7 mouse cellular contexts compared by ENCODE assay signal in the genomic region with DNA sequence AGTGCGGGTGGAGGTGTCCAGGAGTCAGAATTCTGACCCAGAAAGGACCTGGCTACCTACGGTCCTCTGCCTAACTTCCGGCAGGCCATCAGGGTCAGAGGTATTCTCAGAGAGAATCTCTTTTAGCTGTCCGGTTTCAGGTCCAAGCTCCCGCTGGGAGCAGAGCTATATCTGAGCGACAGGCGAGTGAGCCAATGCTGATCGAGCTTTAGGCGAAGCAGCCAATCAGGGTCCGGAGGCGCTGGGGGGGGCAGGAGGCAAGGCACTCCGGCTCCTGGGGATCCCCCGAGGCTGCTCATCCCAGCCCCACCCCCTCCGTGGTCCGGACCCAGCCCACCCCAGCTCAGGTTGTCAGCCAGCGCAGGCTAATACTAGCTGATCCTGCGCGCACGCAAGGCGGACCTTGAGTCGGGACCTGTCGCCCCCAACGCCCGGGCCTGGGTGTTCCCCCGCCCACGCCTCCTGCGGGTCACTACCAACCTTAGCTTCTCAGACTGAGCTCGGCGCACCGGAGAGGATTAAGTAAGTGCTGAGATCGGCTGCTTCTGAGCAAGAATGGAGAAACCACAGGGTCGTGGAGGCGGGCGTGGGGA. TPM values are rescaled to one million over a fixed set of nuclear protein-coding genes. Genes with fewer than 3 reads are reported as not detected.
DNase-seq lines count a peak whose midpoint lies in the region; ATAC-seq and TF ChIP-seq lines count a peak whose summit lies in the region.

6430571L13Rik (plus strand) TSS at position 336 of the 593 bp plus-strand sequence.

- peak within 1 kb of the TSS; percentile 81 for H3K4me2 ChIP-seq in intestine, embryonic 15.5 days (replicated peaks)

- peak within 1 kb of the TSS; percentile 50 for H3K9ac ChIP-seq in intestine, embryonic 15.5 days

- no peaks in the 10 kb centered on the region for H3K36me3 ChIP-seq in intestine, embryonic 15.5 days
- no peaks in the 10 kb centered on the region for H3K36me3 ChIP-seq in midbrain, embryonic 10.5 days

- TF ChIP-seq CTCF in cortical plate, adult 2 months (IDR thresholded peaks at IDR 0.05; ENCODE audit: extremely low read depth, insufficient read depth, low read length): no peak

- H3K4me1 ChIP-seq in cortical plate, adult 2 months (ENCODE audit: control insufficient read depth, insufficient read depth, low read length): peaks cover 5% of the 10 kb centered on the region
- H3K4me1 ChIP-seq in intestine, embryonic 15.5 days (replicated peaks): 0 out of 2 replicates have a peak, but pooled peaks cover 15% of the 10 kb centered on the region
- peaks cover 44% of the 10 kb centered on the region for H3K4me1 ChIP-seq in midbrain, embryonic 10.5 days

- H3K4me3 ChIP-seq in cortical plate, adult 2 months (ENCODE audit: insufficient read depth, low read length): peak within 1 kb of the TSS; percentile 67
- peak within 1 kb of the TSS; percentile 55 for H3K4me3 ChIP-seq in intestine, embryonic 15.5 days (replicated peaks)
- H3K4me3 ChIP-seq in midbrain, embryonic 10.5 days: peak within 1 kb of the TSS; percentile 80

- H3K27ac ChIP-seq in cortical plate, adult 2 months (ENCODE audit: insufficient read depth, low read length): no peak within 1 kb of the TSS
- no peak within 1 kb of the TSS for H3K27ac ChIP-seq in intestine, embryonic 15.5 days
- peak within 1 kb of the TSS; percentile 84 for H3K27ac ChIP-seq in midbrain, embryonic 10.5 days (replicated peaks)

- DNase-seq in adipocyte (ENCODE audit: low spot score): peak; percentile 89
- DNase-seq in gastrocnemius, postnatal 25 days: peak; percentile 95
- peak; percentile 91 to 95 for DNase-seq in left cerebral cortex, postnatal 25 days (ENCODE audit: low spot score in 2 of 2)
- peak; percentile 94 for DNase-seq in midbrain, embryonic 10.5 days (ENCODE audit: low spot score)
- peak; percentile 96 for DNase-seq in right cerebral cortex, postnatal 4 days

- no peak for TF ChIP-seq POLR2A in cortical plate, adult 2 months (IDR thresholded peaks at IDR 0.05; ENCODE audit: extremely low read depth, insufficient read depth, low read length)

- intact Hi-C loops in left cerebral cortex, postnatal 25 days (cut with DNase I): no loop called here

- under 1% methylated on average over 34 of the region's 34 CpGs for WGBS in intestine, embryonic 15.5 days
- under 1% methylated on average over 34 of the region's 34 CpGs for WGBS in midbrain, embryonic 10.5 days

- no peaks in the 10 kb centered on the region for H3K9me3 ChIP-seq in intestine, embryonic 15.5 days
- no peaks in the 10 kb centered on the region for H3K9me3 ChIP-seq in midbrain, embryonic 10.5 days (replicated peaks)

- no peaks in the 10 kb centered on the region for H3K27me3 ChIP-seq in intestine, embryonic 15.5 days (replicated peaks)
- peaks cover 30% of the 10 kb centered on the region for H3K27me3 ChIP-seq in midbrain, embryonic 10.5 days (ENCODE audit: low read depth, poor library complexity, severe bottlenecking)

- ATAC-seq in intestine, embryonic 15.5 days: peak; percentile 96

RNA-seq across cellular contexts. Expression of gene 6430571L13Rik, which starts in this region (rescaled TPM):
- 5.1 and 5.2 TPM in 2 replicates for polyA plus RNA-seq in cortical plate, adult 2 months (2012; rRNA removed)
- 10 to 100 TPM; 34.1 to 44.0 TPM for total RNA-seq in gastrocnemius, postnatal 25 days (2021)
- 0.28 and 0.40 TPM in 2 replicates for polyA plus RNA-seq in intestine, embryonic 15.5 days (2015; fragmentation: Nextera tagmentation; extraction: Ambion mirVana)
- total RNA-seq in left cerebral cortex, postnatal 25 days (2021): 1 to 10 TPM; 3.7 to 4.0 TPM
- polyA plus RNA-seq in midbrain, embryonic 10.5 days (2016; fragmentation: Nextera tagmentation; extraction: Ambion mirVana): 1.8 and 2.5 TPM in 2 replicates

Comparison
In these comparisons a context has a peak if more than half of its experiments do, and no peak if none do; other contexts are left out.
1. RNA of gene 6430571L13Rik (total RNA-seq): 34.1 to 44.0 TPM in gastrocnemius, postnatal 25 days; 3.7 to 4.0 TPM in left cerebral cortex, postnatal 25 days; every median in the first group is over 4 times any median in the second.
2. Peak in ATAC-seq, H3K4me3 ChIP-seq, H3K9ac ChIP-seq and H3K4me2 ChIP-seq in intestine, embryonic 15.5 days; RNA of the gene not detected or under 1 TPM.
3. Peak in every context shown above with its lines, with median percentiles within 50 percentile points of each other: DNase-seq and H3K4me3 ChIP-seq.